Mouse (Mus musculus) MEL (cell line): Measurements from ENCODE around the gene C2cd4d. TPM values are rescaled to one million over a fixed set of nuclear protein-coding genes. Genes with fewer than 3 reads are reported as not detected.

ENCODE experiments used
- DNase-seq: peaks from one replicate; pipeline ENCODE4 v3.0.0; 2011; ENCODE audit warnings: low read depth, low spot score
- H3K27ac ChIP-seq: 2 replicates; pipeline ENCODE4 v1.5.1; 2012; ENCODE audit warnings: low read depth, mild to moderate bottlenecking, control low read depth, low read length, moderate library complexity; ENCODE audit not compliant: control insufficient read depth
- H3K27me3 ChIP-seq, 2 experiments: fragments of 150-350 bp in 1 of 2; sonication (generic) in 1 of 2; 2 replicates each; pipeline ENCODE4 v1.6.1; 2012; ENCODE audit warnings: low read length in 2 of 2, mild to moderate bottlenecking in 2 of 2, improper control_type of control experiment in 1 of 2, moderate library complexity in 1 of 2; ENCODE audit not compliant: insufficient read depth in 2 of 2, control insufficient read depth in 1 of 2
- H3K36me3 ChIP-seq, 2 experiments: 2 replicates each; pipeline ENCODE4 v1.6.1; 2012 to 2014; ENCODE audit warnings: low read length in 2 of 2, improper control_type of control experiment in 1 of 2, inconsistent platforms in 1 of 2, mild to moderate bottlenecking in 1 of 2; ENCODE audit not compliant: insufficient read depth in 2 of 2, control insufficient read depth in 1 of 2
- H3K4me1 ChIP-seq, 2 experiments: fragments of 150-350 bp in 1 of 2; sonication (generic) in 1 of 2; 2 replicates each; pipeline ENCODE4 v1.6.1; 2012; ENCODE audit warnings: low read length in 2 of 2, improper control_type of control experiment in 1 of 2, mild to moderate bottlenecking in 1 of 2; ENCODE audit not compliant: insufficient read depth in 2 of 2, control insufficient read depth in 1 of 2
- H3K4me3 ChIP-seq, 2 experiments: fragments of 150-350 bp in 1 of 2; sonication (generic) in 1 of 2; 2 replicates each; pipeline ENCODE4 v1.5.1; 2012; ENCODE audit warnings: low read depth in 2 of 2, low read length in 2 of 2, mild to moderate bottlenecking in 2 of 2, moderate library complexity in 2 of 2, control low read depth in 1 of 2, improper control_type of control experiment in 1 of 2; ENCODE audit not compliant: control insufficient read depth in 1 of 2, insufficient read depth in 1 of 2
- H3K79me2 ChIP-seq: 2 replicates; pipeline ENCODE4 v1.6.1; 2012; ENCODE audit warnings: mild to moderate bottlenecking, low read length, moderate library complexity; ENCODE audit not compliant: control insufficient read depth, poor library complexity, insufficient read depth
- H3K9ac ChIP-seq: 2 replicates; pipeline ENCODE4 v1.6.1; 2012; ENCODE audit warnings: low read depth, mild to moderate bottlenecking, control low read depth, low read length, moderate library complexity; ENCODE audit not compliant: control insufficient read depth, poor library complexity, severe bottlenecking
- H3K9me3 ChIP-seq: fragments of 150-350 bp; sonication (generic); replicated peaks from 2 replicates; pipeline ENCODE4 v1.6.1; 2012; ENCODE audit warnings: mild to moderate bottlenecking, low read length, improper control_type of control experiment, moderate library complexity; ENCODE audit not compliant: insufficient read depth
- BHLHE40 ChIP-seq: IDR thresholded peaks from 2 replicates; pipeline ENCODE4 v1.6.1; 2012; ENCODE audit warnings: low read depth, mild to moderate bottlenecking, inconsistent platforms, low read length, improper control_type of control experiment, borderline replicate concordance
- E2F4 ChIP-seq: IDR thresholded peaks from 2 replicates; pipeline ENCODE4 v1.6.1; 2011; ENCODE audit warnings: low read depth, low read length, improper control_type of control experiment, borderline replicate concordance
- EP300 ChIP-seq, 2 experiments: IDR thresholded peaks; 2 replicates each; pipeline ENCODE4 v1.6.1; 2011; ENCODE audit warnings: improper control_type of control experiment in 2 of 2, low read length in 2 of 2, low read depth in 1 of 2, mild to moderate bottlenecking in 1 of 2
- GATA1 ChIP-seq: IDR thresholded peaks from 2 replicates; pipeline ENCODE4 v1.6.1; 2011; ENCODE audit warnings: low read depth, low read length, improper control_type of control experiment
- MAFK ChIP-seq: IDR thresholded peaks from 2 replicates; pipeline ENCODE4 v1.6.1; 2011; ENCODE audit warnings: low read depth, mild to moderate bottlenecking, low read length, improper control_type of control experiment, borderline replicate concordance
- MXI1 ChIP-seq: IDR thresholded peaks from 2 replicates; pipeline ENCODE4 v1.6.1; 2011; ENCODE audit warnings: mild to moderate bottlenecking, low read depth, low read length, improper control_type of control experiment
- POLR2A ChIP-seq, 2 experiments: IDR thresholded peaks; 2 replicates each; pipeline ENCODE4 v1.6.1; 2011 to 2012; ENCODE audit warnings: low read length in 2 of 2, mild to moderate bottlenecking in 2 of 2, control low read depth in 1 of 2, improper control_type of control experiment in 1 of 2, low read depth in 1 of 2, moderate library complexity in 1 of 2; ENCODE audit not compliant: control insufficient read depth in 1 of 2, insufficient read depth in 1 of 2, poor library complexity in 1 of 2
- POLR2AphosphoS5 ChIP-seq: IDR thresholded peaks from 2 replicates; pipeline ENCODE4 v1.6.1; 2012; ENCODE audit warnings: low read depth, borderline replicate concordance, mild to moderate bottlenecking, inconsistent platforms, low read length, moderate library complexity, mixed read lengths
- TCF12 ChIP-seq: IDR thresholded peaks from 2 replicates; pipeline ENCODE4 v1.6.1; 2014; ENCODE audit warnings: low read depth, mild to moderate bottlenecking, inconsistent platforms, low read length, improper control_type of control experiment, moderate library complexity
- USF1 ChIP-seq: IDR thresholded peaks from 2 replicates; pipeline ENCODE4 v1.6.1; 2014; ENCODE audit warnings: low read depth, mild to moderate bottlenecking, inconsistent platforms, low read length, improper control_type of control experiment, moderate library complexity
- ZNF384 ChIP-seq: IDR thresholded peaks from 2 replicates; pipeline ENCODE4 v1.6.1; 2012; ENCODE audit warnings: low read depth, mild to moderate bottlenecking, inconsistent platforms, low read length, improper control_type of control experiment
- polyA plus RNA-seq, 2 experiments: library from polyadenylated mRNA; stranded (reverse) in 1 of 2; unstranded in 1 of 2; fragments of >175 nt in 1 of 2; fragments of >200 nt in 1 of 2; gene quantifications; 2 replicates each; pipeline versions ENCODE4 v1.2.1 to v1.2.4; 2012; ENCODE audit warnings: low replicate concordance in 2 of 2, low read depth in 1 of 2; ENCODE audit not compliant: insufficient read length in 2 of 2, insufficient read depth in 1 of 2, missing spikeins in 1 of 2
- total RNA-seq: library from RNA; depleted of rRNA; stranded (reverse); fragments of 300-350 nt; gene quantifications from 2 replicates; pipeline ENCODE4 v1.2.3, GENCODE M21; 2012

C2cd4d gene
- total and polyA plus RNA-seq, 3 experiments, result not detected

DNA sequence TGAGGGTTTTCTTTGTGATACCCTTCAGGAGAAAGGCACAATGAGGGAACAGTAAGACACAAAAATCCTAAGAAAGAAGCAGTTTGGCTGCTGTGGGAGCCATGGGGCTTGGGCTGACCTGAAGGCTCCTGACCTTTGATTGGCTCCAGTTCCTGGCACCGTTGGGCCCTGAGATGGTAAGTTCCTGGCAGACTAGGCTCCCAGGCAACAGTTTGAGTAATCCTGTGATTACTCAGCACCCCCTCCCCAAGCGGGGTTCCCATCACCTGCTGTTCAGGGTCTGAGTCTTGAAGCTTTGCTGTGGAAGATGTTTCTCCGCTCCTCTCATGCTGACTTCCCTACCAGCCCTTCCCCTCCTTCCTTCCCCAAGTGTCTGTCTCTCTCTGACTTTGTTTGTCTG, 21.2 kb downstream of the C2cd4d start:
- Histone ChIP-seq H3K36me3 (no peaks in the 10 kb centered on the region), H3K9ac (no peak overlapping the region), H3K9me3 (no peaks in the 10 kb centered on the region), H3K4me1 (no peaks in the 10 kb centered on the region), H3K27ac (no peak overlapping the region), H3K79me2 (no peaks in the 10 kb centered on the region), H3K4me3 (no peak overlapping the region), H3K27me3 (peaks cover 0 to 3% of the 10 kb centered on the region in 2 experiments; a peak in 3 of 4 replicates)
- TF ChIP-seq POLR2A (IDR thresholded peaks at IDR 0.05; ENCODE audit: control insufficient read depth in 1 of 2, insufficient read depth in 1 of 2, low read depth in 1 of 2, low read length in 2 of 2, poor library complexity in 1 of 2), result no peak
- TF ChIP-seq MXI1, result no peak
- TF ChIP-seq GATA1, result no peak
- TF ChIP-seq MAFK, result no peak
- no peak for TF ChIP-seq TCF12
- TF ChIP-seq POLR2AphosphoS5, result no peak
- DNase-seq, result no peak

DNA sequence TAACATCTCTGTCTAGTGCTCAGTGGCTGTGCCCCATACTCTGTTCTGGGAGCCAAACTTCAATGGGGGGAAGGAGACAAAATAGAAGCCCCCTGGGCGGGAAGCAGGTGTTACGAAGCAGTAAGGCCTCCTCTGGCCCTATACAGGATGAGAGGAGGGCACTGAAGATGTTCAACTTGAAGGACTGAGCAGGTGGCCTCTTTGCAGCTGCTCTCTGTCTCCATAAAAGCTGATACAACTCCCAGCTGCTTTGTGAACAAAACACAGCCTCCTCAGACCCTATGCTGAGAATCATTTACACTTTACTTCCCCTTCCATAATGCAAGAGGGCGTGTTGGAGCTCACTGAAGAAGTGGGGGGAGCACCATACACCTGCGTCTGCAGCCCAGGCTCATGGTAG, 24.4 kb downstream of the C2cd4d start:
- H3K4me1 ChIP-seq, result no peaks in the 10 kb centered on the region
- H3K36me3 ChIP-seq, result no peaks in the 10 kb centered on the region
- peaks cover 2% of the 10 kb centered on the region in 2 experiments for H3K27me3 ChIP-seq
- no peaks in the 10 kb centered on the region for H3K9me3 ChIP-seq
- H3K79me2 ChIP-seq, result no peaks in the 10 kb centered on the region
- H3K9ac ChIP-seq, result no peak overlapping the region
- H3K4me3 ChIP-seq, result no peak overlapping the region
- TF ChIP-seq USF1, result no peak
- no peak for TF ChIP-seq POLR2A (IDR thresholded peaks at IDR 0.05; ENCODE audit: control insufficient read depth in 1 of 2, insufficient read depth in 1 of 2, low read depth in 1 of 2, low read length in 2 of 2, poor library complexity in 1 of 2)
- TF ChIP-seq E2F4, result no peak
- no peak for TF ChIP-seq EP300 (IDR thresholded peaks at IDR 0.05; ENCODE audit: low read depth in 1 of 2, low read length in 2 of 2)
- TF ChIP-seq, all 39 proteins: peak for 0
- no peak overlapping the region for H3K27ac ChIP-seq
- no peak for DNase-seq

DNA sequence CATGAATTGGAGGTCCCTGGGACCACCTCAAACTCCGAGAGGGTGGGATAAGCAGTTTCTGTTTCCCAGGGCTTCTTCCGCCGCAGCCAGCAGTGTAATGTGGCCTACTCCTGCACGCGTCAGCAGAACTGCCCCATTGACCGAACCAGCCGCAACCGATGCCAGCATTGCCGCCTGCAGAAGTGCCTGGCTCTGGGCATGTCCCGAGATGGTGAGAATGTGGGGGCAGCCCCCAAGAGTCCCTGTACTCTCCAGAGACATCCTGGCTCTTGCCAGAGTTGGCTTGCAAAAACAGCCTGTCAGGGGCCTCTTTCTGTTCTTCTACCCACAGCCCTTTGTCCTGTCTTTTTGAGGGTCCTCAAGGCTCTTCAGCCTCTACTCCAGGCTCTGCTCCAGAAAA, 25.2 kb downstream of the C2cd4d start:
- DNase-seq, result no peak
- H3K79me2 ChIP-seq, result no peaks in the 10 kb centered on the region
- H3K4me3 ChIP-seq, result no peak overlapping the region
- peaks cover 2% of the 10 kb centered on the region in 2 experiments for H3K27me3 ChIP-seq
- H3K9ac ChIP-seq, result no peak overlapping the region
- H3K4me1 ChIP-seq, result no peaks in the 10 kb centered on the region
- H3K27ac ChIP-seq, result no peak overlapping the region
- TF ChIP-seq USF1 (no peak), BHLHE40 (no peak), ZNF384 (no peak)
- H3K36me3 ChIP-seq, result no peaks in the 10 kb centered on the region
- H3K9me3 ChIP-seq, result no peaks in the 10 kb centered on the region
